Comparison of ENCODE assay signal across 9 mouse cellular contexts in genomic region chr14:60379323-60379957, GRCm38 (mm10). TPM values are rescaled to one million over a fixed set of nuclear protein-coding genes. Genes with fewer than 3 reads are reported as not detected.
A peak's percentile ranks its signal among the peaks of the same experiment; 100 is the strongest.
DNase-seq lines count a peak whose midpoint lies in the region; ATAC-seq and TF ChIP-seq lines count a peak whose summit lies in the region.
"Had no signal": no experiment of that assay in that cellular context is flagged by ENCODE, and none has a peak within 500 bp of the region (broad histone marks: within the 10 kb centered on the region; RNA-seq: fewer than 3 reads in every experiment).

No protein-coding gene starts in this region.

- WGBS in neural tube, embryonic 11.5 days = 56% methylated on average over 20 of the region's 20 CpGs
- WGBS in embryonic facial prominence, embryonic 13.5 days = 59% methylated on average over 20 of the region's 20 CpGs
- 57% methylated on average over 20 of the region's 20 CpGs for WGBS in intestine, postnatal 0 days
- 23% methylated on average over 20 of the region's 20 CpGs for WGBS in olfactory bulb, adult 2 months

- peak overlapping the region; percentile 92 for H3K9ac ChIP-seq in neural tube, embryonic 11.5 days (ENCODE audit: low read length)
- H3K9ac ChIP-seq in embryonic facial prominence, embryonic 13.5 days = peak overlapping the region; percentile 79
- no peak overlapping the region for H3K9ac ChIP-seq in intestine, postnatal 0 days (ENCODE audit: low read depth, low read length)

- peak overlapping the region; percentile 78 for H3K4me2 ChIP-seq in neural tube, embryonic 11.5 days (ENCODE audit: low read depth)
- H3K4me2 ChIP-seq in embryonic facial prominence, embryonic 13.5 days = peak overlapping the region; percentile 95
- peak overlapping the region; percentile 78 for H3K4me2 ChIP-seq in intestine, postnatal 0 days (replicated peaks; ENCODE audit: low read depth)

- no peak for TF ChIP-seq CTCF in intestine, postnatal 0 days (IDR thresholded peaks at IDR 0.05; ENCODE audit: low read depth)
- no peak for TF ChIP-seq CTCF in olfactory bulb, adult 2 months (IDR thresholded peaks at IDR 0.05; ENCODE audit: insufficient read depth, low read depth, low read length)

- H3K4me3 ChIP-seq in neural tube, embryonic 11.5 days (ENCODE audit: low read depth, low read length) = peak overlapping the region; percentile 73
- H3K4me3 ChIP-seq in embryonic facial prominence, embryonic 13.5 days = peak overlapping the region; percentile 65
- peak overlapping the region; percentile 51 for H3K4me3 ChIP-seq in intestine, postnatal 0 days (ENCODE audit: low read depth, low read length)
- H3K4me3 ChIP-seq in olfactory bulb, adult 2 months (ENCODE audit: insufficient read depth, low read depth, low read length) = peak overlapping the region; percentile 65

- no peak for TF ChIP-seq POLR2A in olfactory bulb, adult 2 months (IDR thresholded peaks at IDR 0.05; ENCODE audit: insufficient read depth, low read depth, low read length)

- 0 out of 2 replicates have a peak, but pooled peaks cover 6% of the 10 kb centered on the region for H3K27me3 ChIP-seq in neural tube, embryonic 11.5 days (ENCODE audit: control insufficient read depth, insufficient read depth, low read length)
- peaks cover 31% of the 10 kb centered on the region for H3K27me3 ChIP-seq in embryonic facial prominence, embryonic 13.5 days
- peaks cover 20% of the 10 kb centered on the region for H3K27me3 ChIP-seq in intestine, postnatal 0 days (replicated peaks; ENCODE audit: control insufficient read depth, insufficient read depth, low read length)

- no peak for ATAC-seq in neural tube, embryonic 11.5 days (ENCODE audit: insufficient read depth, low FRiP score, low TSS enrichment)
- ATAC-seq in embryonic facial prominence, embryonic 13.5 days (ENCODE audit: insufficient number of reproducible peaks, insufficient read depth, low FRiP score, low TSS enrichment, low read depth) = no peak
- 0 out of 2 replicates have a peak, but pooled peaks have one; percentile 13 for ATAC-seq in intestine, postnatal 0 days

- peaks cover 6% of the 10 kb centered on the region; the same call in 1 of the 2 replicates for H3K4me1 ChIP-seq in neural tube, embryonic 11.5 days (ENCODE audit: control insufficient read depth, insufficient read depth, low read length)
- peaks cover 21% of the 10 kb centered on the region; the same call in 1 of the 2 replicates for H3K4me1 ChIP-seq in embryonic facial prominence, embryonic 13.5 days
- H3K4me1 ChIP-seq in intestine, postnatal 0 days (replicated peaks; ENCODE audit: control insufficient read depth, insufficient read depth, low read length) = no peaks in the 10 kb centered on the region
- peaks cover 13% of the 10 kb centered on the region for H3K4me1 ChIP-seq in olfactory bulb, adult 2 months (ENCODE audit: control insufficient read depth, insufficient read depth, low read length)

- DNase-seq in neural tube, embryonic 11.5 days (ENCODE audit: low spot score) = no peak
- DNase-seq in neural tube, embryonic 10.5 days (ENCODE audit: extremely low spot score, low spot score) = no peak
- no peak for DNase-seq in spleen, adult 18-20 months
- DNase-seq in thymus, postnatal 14 days = no peak
- no peak for DNase-seq in kidney, adult 8-10 months

- no peaks in the 10 kb centered on the region for H3K36me3 ChIP-seq in neural tube, embryonic 11.5 days (ENCODE audit: control insufficient read depth, insufficient read depth, low read length)
- H3K36me3 ChIP-seq in embryonic facial prominence, embryonic 13.5 days = no peaks in the 10 kb centered on the region
- no peaks in the 10 kb centered on the region for H3K36me3 ChIP-seq in intestine, postnatal 0 days (ENCODE audit: control insufficient read depth, insufficient read depth)

- no peaks in the 10 kb centered on the region for H3K9me3 ChIP-seq in neural tube, embryonic 11.5 days (ENCODE audit: control insufficient read depth, low read length)
- H3K9me3 ChIP-seq in embryonic facial prominence, embryonic 13.5 days = no peaks in the 10 kb centered on the region
- H3K9me3 ChIP-seq in intestine, postnatal 0 days (ENCODE audit: control insufficient read depth) = no peaks in the 10 kb centered on the region
- H3K9me3 ChIP-seq: megakaryocyte, embryonic 14.5 days had no signal

- H3K27ac ChIP-seq in neural tube, embryonic 11.5 days (ENCODE audit: low read depth, low read length) = no peak overlapping the region
- no peak overlapping the region for H3K27ac ChIP-seq in embryonic facial prominence, embryonic 13.5 days
- no peak overlapping the region for H3K27ac ChIP-seq in intestine, postnatal 0 days (ENCODE audit: low read depth, low read length)
- H3K27ac ChIP-seq in olfactory bulb, adult 2 months (ENCODE audit: insufficient read depth, low read depth, low read length) = peak overlapping the region; percentile 87

RNA-seq across cellular contexts. Expression of gene Amer2, which starts 6.4 kb away (rescaled TPM):
- polyA plus RNA-seq in neural tube, embryonic 11.5 days (2014; fragmentation: Nextera tagmentation; extraction: Ambion mirVana) = 9.0 and 9.7 TPM in 2 replicates
- 4.0 and 5.1 TPM in 2 replicates for polyA plus RNA-seq in embryonic facial prominence, embryonic 13.5 days (2015; fragmentation: Nextera tagmentation; extraction: Ambion mirVana)
- polyA plus RNA-seq in intestine, postnatal 0 days (2015; fragmentation: Nextera tagmentation; extraction: Ambion mirVana) = 0.33 and 0.40 TPM in 2 replicates
- not detected in 2 replicates for polyA plus RNA-seq in olfactory bulb, adult 2 months (2012; ENCODE audit: insufficient read depth, insufficient read length, low replicate concordance, missing spikeins)
